Mouse (Mus musculus) heart, postnatal 10 days (tissue): ENCODE results near the gene Cep57. TPM values are rescaled to one million over a fixed set of nuclear protein-coding genes. Genes with fewer than 3 reads are reported as not detected.
A peak's percentile ranks its signal among the peaks of the same experiment; 100 is the strongest.

Experiments
- DNase-seq, 2 experiments: peaks; one replicate each; pipeline ENCODE4 v3.0.0; 2021
- intact Hi-C: fragments of 180-260 bp; cut with DNase I; formaldehyde crosslinking; loops from one replicate; pipeline ENCODE4 v1.15.1; 2025
- total RNA-seq, 2 experiments: library from RNA; stranded (reverse); gene quantifications; 2 replicates each; pipeline ENCODE4 v1.2.3; 2021

Cep57 gene
- 10 to 100 TPM; 15.3 to 17.1 TPM for total RNA-seq

DNA sequence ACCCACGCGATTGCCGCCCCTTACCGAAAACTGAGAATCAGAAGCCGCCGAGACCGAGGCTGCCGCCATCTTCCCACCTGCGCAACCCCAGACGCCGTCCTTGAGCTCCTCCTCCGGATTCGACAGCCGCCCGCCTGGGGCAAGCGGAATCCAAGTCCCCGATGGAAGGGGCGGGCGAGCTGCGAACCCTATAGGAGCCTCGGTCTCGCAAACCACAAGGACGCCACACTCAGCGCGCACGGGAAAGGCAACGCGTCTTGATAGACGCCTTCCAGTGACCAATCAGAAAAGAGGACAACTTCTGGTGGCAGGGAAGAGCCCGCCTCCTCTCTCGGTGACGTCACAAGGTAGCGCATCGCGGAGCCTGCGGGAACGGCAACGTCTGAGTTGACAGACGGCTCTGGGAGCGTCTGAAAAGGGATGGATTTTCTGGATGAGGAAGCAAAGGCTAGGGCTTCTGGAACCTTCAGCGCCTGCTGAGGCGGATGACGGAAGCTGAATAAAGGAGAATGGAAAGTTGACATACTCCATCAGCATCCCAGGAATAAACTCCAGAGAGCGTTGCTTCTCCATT is at the start of gene Cep57:
Gene Cep57, minus strand, starts transcription at position 276 of the 574 bp plus-strand sequence.
- intact Hi-C loops: loop anchor here (5.0 kb wide), 2 partner anchors 530 to 595 kb away; partner anchors contain the start of gene Maml2
- peak; percentile 96 to 97 for DNase-seq

GRCm38 (mm10) chr9:13875340-13875739 is 48.4 kb upstream of the Cep57 start:
- intact Hi-C loops: no loop called here
- DNase-seq: no peak

DNA sequence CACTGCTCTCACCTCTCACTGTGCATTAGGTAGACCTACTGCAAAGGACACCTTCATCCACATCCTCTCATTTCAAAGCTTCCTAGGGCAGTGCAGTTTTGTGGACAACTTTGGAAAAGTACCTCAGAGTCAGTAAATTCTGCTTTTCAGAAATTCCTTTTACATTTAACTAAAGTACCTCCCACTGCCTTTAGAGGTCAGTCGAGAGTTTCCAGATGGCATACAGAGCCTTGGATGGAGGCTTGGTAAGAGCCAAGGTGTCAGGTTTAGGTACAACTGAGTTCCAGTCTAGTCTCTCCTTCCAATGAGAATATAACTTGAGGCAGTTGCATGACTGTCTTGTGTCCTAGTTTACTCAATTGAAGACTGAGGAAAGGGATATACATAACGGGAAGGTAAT is 47.5 kb upstream of the Cep57 start:
- DNase-seq: no peak
- intact Hi-C loops: no loop called here

- no peak for DNase-seq
- intact Hi-C loops: no loop called here
Measured at GRCm38 (mm10) chr9:13871631-13872030, 44.7 kb upstream of the Cep57 start.

GRCm38 (mm10) chr9:13867646-13868045 is 40.7 kb upstream of the Cep57 start:
- DNase-seq: no peak
- intact Hi-C loops: no loop called here

- no peak for DNase-seq
- intact Hi-C loops: no loop called here
Measured at GRCm38 (mm10) chr9:13856777-13857176, 29.9 kb upstream of the Cep57 start.

DNA sequence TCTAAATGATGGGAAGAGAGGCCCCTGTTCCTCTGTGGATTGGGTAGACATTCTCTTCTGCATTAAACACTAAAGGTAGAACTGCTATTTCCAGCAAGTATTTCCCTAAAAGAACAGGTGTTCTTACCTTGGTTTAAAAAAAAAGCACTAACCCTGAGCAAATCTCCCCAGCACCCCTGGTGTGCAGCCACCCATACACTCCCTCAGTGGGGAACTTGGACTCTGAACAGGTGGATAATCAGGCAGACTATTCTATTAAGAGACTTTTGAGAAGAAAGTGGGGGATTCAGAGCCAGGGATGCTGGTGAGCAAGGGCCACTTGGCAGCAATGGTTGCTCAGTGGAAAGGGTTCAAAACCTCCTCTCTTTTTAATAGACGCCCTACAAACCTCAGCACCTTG is 29.3 kb upstream of the Cep57 start:
- intact Hi-C loops: no loop called here
- no peak for DNase-seq

DNA sequence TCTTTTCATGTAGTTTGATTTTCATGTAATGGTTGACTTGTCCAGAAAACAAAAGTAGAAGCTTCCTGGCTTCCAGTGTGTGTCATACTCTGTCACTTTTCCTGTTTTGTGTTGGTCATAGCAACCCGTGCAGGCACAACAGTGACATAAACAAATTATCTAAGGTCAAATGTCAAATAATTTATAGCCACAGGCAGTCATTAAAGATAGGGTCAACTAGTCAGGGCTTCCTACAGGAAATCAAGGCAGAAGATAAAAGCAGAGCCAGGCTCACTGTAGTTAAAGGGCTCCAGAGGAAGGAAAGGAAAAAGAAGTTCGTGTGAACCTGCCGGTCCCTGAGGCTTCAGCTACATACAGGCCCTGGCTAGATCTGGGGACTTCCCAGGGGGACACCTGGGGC is 27.0 kb upstream of the Cep57 start:
- intact Hi-C loops: no loop called here
- no peak for DNase-seq

DNA sequence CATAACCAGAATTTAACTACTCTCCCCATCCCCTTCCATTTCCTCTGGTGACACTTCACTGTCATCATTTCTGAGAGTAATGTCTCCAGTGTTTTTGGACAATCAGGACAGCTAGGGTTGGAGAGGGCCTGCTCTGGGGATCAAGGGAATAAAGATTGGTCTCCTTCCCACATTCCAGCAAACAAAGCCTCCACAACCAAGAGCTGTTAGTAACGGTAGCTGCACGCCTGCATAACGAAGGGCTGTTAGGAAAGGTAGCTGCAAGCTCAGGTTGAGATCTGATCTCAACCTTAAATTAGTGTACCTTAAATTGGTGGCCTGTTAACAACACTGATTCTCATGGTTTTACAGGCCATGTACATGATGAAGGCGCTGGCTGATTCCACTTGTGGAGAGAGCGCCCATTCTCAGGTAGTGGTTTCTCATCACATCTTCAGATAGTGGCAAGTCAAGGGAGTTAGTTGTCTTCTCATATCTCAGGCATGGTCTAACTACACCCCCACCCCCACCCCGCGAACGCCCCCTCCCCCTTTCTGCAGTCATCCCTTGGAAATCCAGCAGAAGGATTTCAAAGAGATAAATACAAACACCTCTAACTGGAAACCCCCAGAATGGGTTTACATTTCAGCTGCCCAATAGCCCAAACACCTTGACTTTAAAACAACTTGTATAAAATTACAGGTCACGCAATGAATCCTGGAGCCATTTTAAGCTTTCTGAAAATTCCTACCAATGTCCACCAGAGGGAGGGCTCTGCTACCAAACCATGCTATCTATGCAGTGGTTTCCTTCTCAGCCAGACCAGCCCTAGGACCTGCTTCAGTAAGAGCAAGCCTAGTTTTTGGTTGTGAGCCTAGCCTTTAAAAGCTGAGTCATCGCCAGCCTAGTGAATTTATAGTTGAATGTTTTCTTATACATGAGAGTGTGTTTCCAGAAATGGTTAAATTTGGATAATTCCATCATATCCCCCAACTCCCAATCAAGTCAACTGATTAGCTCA is 21.9 kb upstream of the Cep57 start:
- peak; percentile 54 to 58 for DNase-seq
- intact Hi-C loops: loop anchor here (1.0 kb wide), 1 partner anchor 493 kb away; no protein-coding TSS in a partner anchor

DNA sequence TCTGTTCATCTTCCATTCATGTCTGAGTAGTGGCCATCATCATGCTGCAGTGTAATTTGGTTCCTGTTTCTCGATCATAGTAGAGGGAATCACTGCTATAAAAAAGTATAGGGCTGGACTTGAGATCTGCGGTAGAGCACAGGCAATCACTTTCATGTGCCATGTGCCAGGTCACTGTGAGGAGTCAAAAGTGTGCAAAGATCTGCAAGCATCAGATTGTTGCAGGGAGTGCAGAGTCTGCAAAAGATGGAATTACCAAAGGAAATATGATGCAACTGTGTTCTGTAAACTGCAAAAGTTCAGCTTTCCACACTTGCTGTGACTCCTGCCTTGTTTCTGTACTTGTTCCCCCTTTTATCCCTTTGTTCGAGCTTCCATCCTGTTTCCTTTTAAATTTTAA is 20.7 kb upstream of the Cep57 start:
- DNase-seq: no peak
- intact Hi-C loops: no loop called here

- intact Hi-C loops: no loop called here
- no peak for DNase-seq
Measured at GRCm38 (mm10) chr9:13836726-13837125, 9.8 kb upstream of the Cep57 start.

DNA sequence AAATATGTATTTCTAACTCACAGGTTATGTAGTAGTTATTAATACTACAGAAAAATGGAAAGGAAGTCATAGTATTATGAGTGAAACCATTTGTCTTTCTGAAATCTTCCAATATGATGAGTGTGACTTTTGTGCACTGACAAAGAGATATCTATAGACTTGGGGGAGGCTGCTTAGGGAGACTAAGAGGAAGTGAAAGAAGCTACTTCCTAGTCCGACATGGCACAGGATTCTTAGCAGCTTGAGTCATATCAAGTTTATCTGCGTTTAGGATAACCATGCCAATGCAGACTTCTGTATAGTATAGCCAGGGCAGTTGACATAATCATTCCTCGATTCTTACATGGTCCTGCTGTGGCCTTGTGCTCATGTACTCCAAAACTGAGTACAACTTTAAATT is 8.3 kb upstream of the Cep57 start:
- DNase-seq: no peak
- intact Hi-C loops: no loop called here

GRCm38 (mm10) chr9:13828087-13828441 is 1.2 kb upstream of the Cep57 start:
- intact Hi-C loops: loop anchor here (5.0 kb wide), 2 partner anchors 531 to 596 kb away; partner anchors contain the start of gene Maml2

DNA sequence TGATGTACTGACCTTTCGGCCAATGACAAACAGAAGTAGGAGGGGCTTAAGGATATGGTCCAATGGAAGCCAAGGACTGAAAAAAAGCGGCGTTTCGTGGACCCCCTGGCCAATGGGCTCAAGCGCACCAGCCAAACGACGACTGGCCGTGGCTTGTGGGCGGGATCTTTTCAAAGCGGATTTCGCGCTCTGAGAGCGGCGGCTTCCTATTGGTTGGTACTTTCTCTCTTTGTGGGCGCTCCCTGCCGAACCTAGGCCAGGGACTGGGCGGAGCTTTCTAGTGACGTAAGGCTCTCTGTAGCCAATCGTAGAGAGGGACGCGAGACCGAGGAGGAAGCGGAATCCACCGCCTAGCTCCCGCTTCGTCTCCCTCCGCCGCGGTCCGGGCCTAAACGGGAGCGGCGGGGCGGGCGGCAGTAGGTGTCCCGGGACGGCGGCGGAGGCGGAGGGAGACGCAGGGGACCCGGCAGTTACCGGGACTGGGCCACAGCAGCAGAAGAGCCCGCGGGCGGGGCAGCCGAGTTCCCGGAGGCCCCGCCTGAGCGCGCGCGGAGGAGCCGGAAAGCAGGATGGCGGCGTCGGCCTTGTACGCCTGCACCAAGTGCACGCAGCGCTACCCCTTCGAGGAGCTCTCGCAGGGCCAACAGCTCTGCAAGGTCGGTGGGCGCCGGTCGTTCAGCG is 639 bp upstream of the Cep57 start, which contains the start of gene Fam76b:
Gene Fam76b, plus strand, starts transcription at position 311 of the 681 bp plus-strand sequence.
- intact Hi-C loops: loop anchor here (5.0 kb wide), 2 partner anchors 530 to 595 kb away; partner anchors contain the start of gene Maml2
- peak; percentile 100 for DNase-seq

More at GRCm38 (mm10) chr9:13828087-13828441, 1.2 kb upstream of the Cep57 start:
- DNase-seq: no peak

DNA sequence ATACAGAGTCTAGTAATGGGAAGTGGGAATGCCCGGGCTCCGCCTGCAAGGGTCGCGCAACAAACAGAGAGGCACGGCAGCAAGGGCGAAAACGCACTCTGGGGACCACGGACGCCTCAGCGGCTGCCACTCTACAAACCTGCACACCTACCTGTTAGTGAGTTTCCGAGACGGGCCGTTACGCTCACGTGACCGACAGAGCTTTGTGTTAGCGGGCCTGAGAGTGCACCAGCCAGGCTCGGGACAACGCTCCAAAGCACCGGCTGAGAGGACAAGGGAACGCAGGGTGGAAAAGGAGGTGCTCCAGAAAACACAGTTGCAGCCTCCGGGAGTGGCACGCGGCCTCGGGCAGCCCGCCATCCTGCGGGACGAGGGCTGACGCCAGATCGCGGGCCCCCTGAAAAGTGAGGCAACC is 509 bp downstream of the Cep57 start:
- intact Hi-C loops: loop anchor here (5.0 kb wide), 2 partner anchors 529 to 594 kb away; partner anchors contain the start of gene Maml2
- DNase-seq: peak in 1 of 2 experiments; percentile 78

- intact Hi-C loops: loop anchor here (5.0 kb wide), 2 partner anchors 529 to 594 kb away; partner anchors contain the start of gene Maml2
Measured at GRCm38 (mm10) chr9:13825896-13826295, 1.0 kb downstream of the Cep57 start.

DNA sequence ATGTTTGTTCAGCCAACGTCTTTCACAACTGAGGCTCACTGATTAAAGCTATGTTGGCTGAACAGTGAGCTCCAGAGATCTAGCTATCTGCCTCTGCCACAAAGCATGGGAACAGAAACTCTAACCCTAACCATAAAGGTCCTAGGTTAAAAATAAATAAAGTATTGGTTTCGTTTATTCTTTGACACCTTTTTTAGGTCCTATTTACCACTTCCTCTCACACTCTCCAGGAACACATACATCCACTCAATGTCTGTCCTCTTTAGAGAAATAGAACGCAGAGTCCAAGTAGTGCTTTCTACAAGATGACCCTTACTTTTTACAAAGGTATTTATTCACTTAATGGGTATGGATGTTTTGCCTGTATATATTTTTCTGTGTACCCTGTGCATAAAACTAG is 6.1 kb downstream of the Cep57 start:
- DNase-seq: no peak
- intact Hi-C loops: no loop called here

More at GRCm38 (mm10) chr9:13825896-13826295, 1.0 kb downstream of the Cep57 start:
- DNase-seq: no peak

DNA sequence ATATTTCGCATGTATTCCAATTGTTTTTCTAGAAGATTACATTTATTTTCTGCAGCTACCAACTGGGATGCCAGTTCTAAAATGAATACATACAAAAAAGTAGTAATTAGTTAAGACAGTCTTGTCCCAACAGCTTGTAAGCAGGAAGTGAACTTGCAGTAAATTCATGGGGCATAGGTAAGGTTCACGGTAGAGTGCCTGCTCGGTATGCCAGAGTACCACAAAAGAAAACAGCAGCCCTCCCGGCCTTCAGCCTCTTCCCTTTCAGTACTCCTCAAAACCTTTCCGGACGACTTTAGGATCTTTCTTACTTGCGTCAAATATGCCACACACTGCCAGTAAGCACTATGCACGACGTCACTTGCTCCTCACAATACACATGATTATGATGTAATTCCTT is 8.5 kb downstream of the Cep57 start:
- intact Hi-C loops: no loop called here
- DNase-seq: no peak

GRCm38 (mm10) chr9:13809937-13810336 is 17.0 kb downstream of the Cep57 start:
- intact Hi-C loops: loop anchor here (5.0 kb wide), 1 partner anchor 578 kb away; no protein-coding TSS in a partner anchor
- DNase-seq: no peak

GRCm38 (mm10) chr9:13807657-13808056 is 19.2 kb downstream of the Cep57 start:
- DNase-seq: no peak
- intact Hi-C loops: no loop called here

GRCm38 (mm10) chr9:13806854-13807253 is 20.1 kb downstream of the Cep57 start:
- intact Hi-C loops: no loop called here
- DNase-seq: no peak
